Mouse (Mus musculus) neural tube, embryonic 12.5 days (tissue): ENCODE data around the gene Rsph6a. TPM values are rescaled to one million over a fixed set of nuclear protein-coding genes. Genes with fewer than 3 reads are reported as not detected.

ENCODE experiments used
- ATAC-seq: fragments of 200-750 bp; cut with Nextera tagmentation; 2 replicates; pipeline ENCODE4 v1.8.0; 2017; ENCODE audit warnings: low read depth, mild to moderate bottlenecking, moderate TSS enrichment, moderate library complexity; ENCODE audit not compliant: low FRiP score
- H3K27ac ChIP-seq: fragments of 300-500 bp; sonication (generic); 2 replicates; pipeline ENCODE4 v1.5.1; 2016
- H3K27me3 ChIP-seq: fragments of 300-500 bp; sonication (generic); replicated peaks from 2 replicates; pipeline ENCODE4 v1.6.1; 2016; ENCODE audit warnings: mild to moderate bottlenecking
- H3K36me3 ChIP-seq: fragments of 300-500 bp; sonication (generic); 2 replicates; pipeline ENCODE4 v1.6.1; 2016; ENCODE audit warnings: mild to moderate bottlenecking
- H3K4me1 ChIP-seq: fragments of 300-500 bp; sonication (generic); 2 replicates; pipeline ENCODE4 v1.6.1; 2016
- H3K4me2 ChIP-seq: fragments of 300-500 bp; sonication (generic); replicated peaks from 2 replicates; pipeline ENCODE4 v1.6.1; 2016; ENCODE audit warnings: mild to moderate bottlenecking
- H3K4me3 ChIP-seq: fragments of 300-500 bp; sonication (generic); 2 replicates; pipeline ENCODE4 v1.5.1; 2016
- H3K9ac ChIP-seq: fragments of 300-500 bp; sonication (generic); 2 replicates; pipeline ENCODE4 v1.6.1; 2016; ENCODE audit warnings: mild to moderate bottlenecking
- H3K9me3 ChIP-seq: fragments of 300-500 bp; sonication (generic); 2 replicates; pipeline ENCODE4 v1.6.1; 2016; ENCODE audit warnings: mild to moderate bottlenecking
- WGBS: fragments of 180-500 bp; shearing (Covaris S2); methylation state at CpG from one replicate; pipeline ENCODE4 v1.1.7; 2016; 5-methylcytosine and 5-hydroxymethylcytosine counted together
- polyA plus RNA-seq: library from polyadenylated mRNA; unstranded; fragments of >200 nt; fragmentation: Nextera tagmentation; extraction: Ambion mirVana; gene quantifications from 2 replicates; pipeline ENCODE4 v1.2.1, GENCODE M21; 2016

Rsph6a gene
- polyA plus RNA-seq, 1 experiment from 2014 or later: not detected

DNA sequence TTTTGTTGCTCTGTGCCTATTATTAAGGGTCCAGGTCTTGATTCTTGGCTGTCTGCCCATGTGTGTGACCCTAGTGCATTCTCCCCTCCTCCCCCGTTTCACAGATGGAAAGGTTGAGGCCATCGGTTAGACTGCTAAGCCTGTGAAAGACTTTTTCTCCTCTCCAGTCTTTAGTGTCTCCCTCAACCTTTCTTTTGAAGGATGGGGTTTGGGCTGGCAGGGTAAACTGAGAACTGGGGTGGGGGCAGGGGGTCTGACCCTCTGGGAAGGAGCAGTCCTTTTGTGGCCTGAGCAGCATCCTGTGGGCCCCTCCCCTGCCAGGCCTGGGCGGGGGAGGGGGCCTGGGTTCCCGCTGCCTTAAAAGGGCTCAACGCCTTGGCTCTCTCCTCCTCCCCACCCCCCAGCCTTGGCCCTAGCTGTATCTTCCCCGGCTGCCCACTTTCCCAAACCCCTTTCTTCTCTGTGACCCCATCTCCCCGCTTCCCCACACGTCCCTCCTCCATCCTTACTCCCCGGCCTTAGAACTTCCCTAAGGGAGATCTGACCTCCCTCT is 30.5 kb downstream of the Rsph6a start:
- no peak overlapping the region for H3K27ac ChIP-seq
- no peak overlapping the region for H3K4me3 ChIP-seq
- ATAC-seq: no peak
- WGBS: 22% methylated on average over 9 of the region's 9 CpGs
- H3K9ac ChIP-seq: peak overlapping the region; percentile 22; the same call in 1 of the 2 replicates
- H3K9me3 ChIP-seq: no peaks in the 10 kb centered on the region
- peaks cover 30% of the 10 kb centered on the region for H3K4me1 ChIP-seq
- H3K27me3 ChIP-seq: no peaks in the 10 kb centered on the region; the same call in 1 of the 2 replicates
- peaks cover 63% of the 10 kb centered on the region for H3K36me3 ChIP-seq
- no peak overlapping the region for H3K4me2 ChIP-seq

DNA sequence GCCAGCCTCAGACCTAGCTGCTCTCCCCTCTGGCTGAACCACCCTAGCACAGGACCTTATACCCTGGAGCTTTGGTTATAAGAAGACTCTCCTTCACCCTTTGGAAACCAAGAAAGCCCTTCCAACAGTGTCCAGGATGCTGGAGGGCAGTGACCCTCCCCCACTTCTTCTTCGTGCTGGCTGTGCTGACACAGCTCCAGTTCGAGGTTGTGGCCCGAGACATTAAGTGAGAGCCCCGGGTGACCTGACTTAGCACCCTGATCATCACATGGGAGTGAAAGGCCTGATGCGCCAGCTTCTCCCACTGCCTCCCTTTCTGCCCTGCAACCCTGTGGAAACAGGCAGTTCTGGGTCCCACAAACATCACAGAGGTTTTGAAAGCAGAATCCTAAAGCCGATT is 31.0 kb downstream of the Rsph6a start:
- WGBS: 7% methylated on average over 6 of the region's 6 CpGs
- Histone ChIP-seq H3K27ac (no peak overlapping the region), H3K9me3 (no peaks in the 10 kb centered on the region), H3K36me3 (peaks cover 63% of the 10 kb centered on the region), H3K9ac (peak overlapping the region; percentile 22; the same call in 1 of the 2 replicates), H3K4me3 (no peak overlapping the region), H3K27me3 (peaks cover under 1% of the 10 kb centered on the region), H3K4me1 (peaks cover 30% of the 10 kb centered on the region), H3K4me2 (peak overlapping the region; percentile 30; the same call in 1 of the 2 replicates)
- no peak for ATAC-seq

DNA sequence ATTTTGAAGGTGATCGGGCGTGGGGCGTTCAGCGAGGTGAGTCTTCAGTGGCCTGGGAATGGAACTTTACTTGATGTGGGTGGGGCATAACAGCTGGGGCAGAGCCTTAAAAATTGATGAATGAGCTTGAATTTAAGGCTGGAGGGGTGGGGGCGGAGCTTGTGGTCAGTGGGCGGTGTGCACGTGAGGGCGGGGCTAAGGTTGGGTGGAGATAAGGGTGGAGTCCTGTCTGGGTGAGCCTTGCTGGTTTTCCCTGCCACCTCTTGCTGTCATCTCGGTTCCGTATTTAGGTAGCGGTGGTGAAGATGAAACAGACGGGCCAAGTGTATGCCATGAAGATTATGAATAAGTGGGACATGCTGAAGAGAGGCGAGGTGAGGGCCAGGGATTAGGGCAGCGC is 31.6 kb downstream of the Rsph6a start:
- ATAC-seq: no peak
- Histone ChIP-seq H3K27me3 (peaks cover 6% of the 10 kb centered on the region), H3K9me3 (no peaks in the 10 kb centered on the region), H3K36me3 (peaks cover 62% of the 10 kb centered on the region), H3K4me3 (no peak overlapping the region), H3K27ac (no peak overlapping the region), H3K9ac (no peak overlapping the region), H3K4me2 (peak overlapping the region; percentile 30; the same call in 1 of the 2 replicates), H3K4me1 (peaks cover 30% of the 10 kb centered on the region)
- 10% methylated on average over 14 of the region's 14 CpGs for WGBS

DNA sequence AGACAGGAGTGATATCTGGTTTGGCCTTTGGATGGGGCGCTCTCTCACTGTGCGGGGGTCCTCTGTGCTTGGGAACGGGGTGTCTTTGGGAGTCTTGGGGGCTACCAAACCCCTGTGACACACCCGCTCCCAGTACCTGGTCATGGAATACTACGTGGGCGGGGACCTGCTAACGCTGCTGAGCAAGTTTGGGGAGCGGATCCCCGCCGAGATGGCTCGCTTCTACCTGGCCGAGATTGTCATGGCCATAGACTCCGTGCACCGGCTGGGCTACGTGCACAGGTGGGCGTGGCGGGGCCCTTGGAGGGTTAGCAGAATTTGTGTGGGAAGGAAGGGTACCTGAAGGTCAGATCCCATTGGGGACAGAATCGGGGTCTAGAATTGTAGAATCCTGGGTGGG is 32.3 kb downstream of the Rsph6a start:
- H3K36me3 ChIP-seq: peaks cover 60% of the 10 kb centered on the region
- 56% methylated on average over 18 of the region's 18 CpGs for WGBS
- peaks cover 33% of the 10 kb centered on the region for H3K4me1 ChIP-seq

DNA sequence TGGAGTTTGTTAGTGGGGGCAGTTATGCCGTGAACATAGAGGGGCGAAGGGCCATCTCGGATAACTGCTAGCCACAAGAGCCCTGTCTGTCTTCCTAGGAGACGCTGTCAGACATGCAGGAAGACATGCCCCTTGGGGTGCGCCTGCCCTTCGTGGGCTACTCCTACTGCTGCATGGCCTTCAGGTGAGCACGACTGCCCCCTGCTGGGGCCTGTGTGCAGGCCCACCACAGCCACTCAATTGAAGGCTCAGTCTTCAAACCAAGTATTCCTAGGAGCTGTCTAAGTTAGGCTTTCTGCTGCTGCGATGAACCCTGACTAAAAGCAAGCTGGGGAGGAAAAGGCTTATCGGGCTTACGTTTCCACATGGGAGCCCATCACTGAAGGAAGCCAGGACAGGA is 34.3 kb downstream of the Rsph6a start:
- Histone ChIP-seq H3K36me3 (peaks cover 45% of the 10 kb centered on the region), H3K9me3 (no peaks in the 10 kb centered on the region), H3K4me3 (no peak overlapping the region), H3K27me3 (peaks cover 16% of the 10 kb centered on the region), H3K27ac (no peak overlapping the region), H3K4me2 (no peak overlapping the region), H3K4me1 (peaks cover 45% of the 10 kb centered on the region), H3K9ac (no peak overlapping the region)
- ATAC-seq: no peak
- 45% methylated on average over 10 of the region's 10 CpGs for WGBS

More for the DNA sequence above, 32.3 kb downstream of the Rsph6a start:
- H3K4me2 ChIP-seq: no peak overlapping the region
- ATAC-seq: no peak
- no peak overlapping the region for H3K4me3 ChIP-seq
- H3K9me3 ChIP-seq: no peaks in the 10 kb centered on the region
- no peak overlapping the region for H3K9ac ChIP-seq
- H3K27ac ChIP-seq: no peak overlapping the region
- peaks cover 13% of the 10 kb centered on the region for H3K27me3 ChIP-seq

DNA sequence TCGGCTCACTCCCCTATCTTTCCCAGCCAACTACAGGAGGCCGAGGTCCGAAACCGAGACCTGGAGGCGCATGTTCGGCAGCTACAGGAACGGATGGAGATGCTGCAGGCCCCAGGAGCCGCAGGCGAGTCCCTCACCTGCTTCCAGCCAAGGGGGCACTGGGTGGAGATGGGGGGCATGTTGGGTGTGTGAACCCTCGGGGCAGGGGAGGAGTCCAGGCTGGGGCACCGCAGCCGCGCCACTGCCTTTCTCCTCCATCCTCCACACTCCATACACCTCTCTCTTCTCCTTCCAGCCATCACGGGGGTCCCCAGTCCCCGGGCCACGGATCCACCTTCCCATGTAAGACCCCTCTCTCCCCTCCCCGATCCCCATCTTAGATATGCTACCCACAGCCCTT is 37.4 kb downstream of the Rsph6a start:
- Histone ChIP-seq H3K9me3 (no peaks in the 10 kb centered on the region), H3K4me1 (peaks cover 52% of the 10 kb centered on the region), H3K9ac (peak overlapping the region; percentile 35; the same call in 1 of the 2 replicates), H3K27me3 (peaks cover 16% of the 10 kb centered on the region), H3K27ac (no peak overlapping the region), H3K36me3 (peaks cover 40% of the 10 kb centered on the region), H3K4me3 (no peak overlapping the region), H3K4me2 (peak overlapping the region; percentile 98)
- 23% methylated on average over 17 of the region's 17 CpGs for WGBS
- no peak for ATAC-seq

DNA sequence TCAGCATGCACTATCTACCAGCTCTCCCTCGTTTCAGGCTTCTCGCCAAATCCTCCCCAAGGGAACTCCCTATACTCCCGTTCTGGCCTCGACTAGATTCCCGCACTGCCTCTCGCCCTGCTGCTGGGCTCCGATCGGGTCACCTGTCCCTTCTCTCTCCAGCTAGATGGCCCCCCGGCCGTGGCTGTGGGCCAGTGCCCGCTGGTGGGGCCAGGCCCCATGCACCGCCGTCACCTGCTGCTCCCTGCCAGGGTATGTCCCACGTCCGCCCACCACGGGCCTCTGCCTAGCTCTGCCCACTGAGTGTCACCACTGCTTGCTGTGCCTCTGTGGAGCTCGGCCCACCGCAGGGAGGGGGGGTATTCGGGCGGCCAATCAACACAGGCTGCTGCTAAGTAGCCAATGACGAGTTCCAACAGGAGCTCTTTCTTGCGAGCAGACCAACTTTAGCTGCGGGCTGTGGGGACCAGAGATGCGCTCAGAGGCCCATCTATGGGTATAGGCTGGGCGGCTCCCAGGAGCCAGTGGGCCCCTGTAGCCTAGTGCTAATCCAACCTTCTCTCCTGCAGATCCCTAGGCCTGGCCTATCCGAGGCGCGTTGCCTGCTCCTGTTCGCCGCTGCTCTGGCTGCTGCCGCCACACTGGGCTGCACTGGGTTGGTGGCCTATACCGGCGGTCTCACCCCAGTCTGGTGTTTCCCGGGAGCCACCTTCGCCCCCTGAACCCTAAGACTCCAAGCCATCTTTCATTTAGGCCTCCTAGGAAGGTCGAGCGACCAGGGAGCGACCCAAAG is 38.1 kb downstream of the Rsph6a start:
- 3% methylated on average over 38 of the region's 38 CpGs for WGBS
- Histone ChIP-seq H3K36me3 (peaks cover 39% of the 10 kb centered on the region), H3K4me1 (peaks cover 59% of the 10 kb centered on the region), H3K27me3 (peaks cover 16% of the 10 kb centered on the region), H3K9me3 (no peaks in the 10 kb centered on the region), H3K9ac (peak overlapping the region; percentile 35), H3K4me3 (peak overlapping the region; percentile 66), H3K27ac (0 out of 2 replicates have a peak overlapping the region, but pooled peaks have one; percentile 2), H3K4me2 (peak overlapping the region; percentile 98)
- ATAC-seq: peak; percentile 52

DNA sequence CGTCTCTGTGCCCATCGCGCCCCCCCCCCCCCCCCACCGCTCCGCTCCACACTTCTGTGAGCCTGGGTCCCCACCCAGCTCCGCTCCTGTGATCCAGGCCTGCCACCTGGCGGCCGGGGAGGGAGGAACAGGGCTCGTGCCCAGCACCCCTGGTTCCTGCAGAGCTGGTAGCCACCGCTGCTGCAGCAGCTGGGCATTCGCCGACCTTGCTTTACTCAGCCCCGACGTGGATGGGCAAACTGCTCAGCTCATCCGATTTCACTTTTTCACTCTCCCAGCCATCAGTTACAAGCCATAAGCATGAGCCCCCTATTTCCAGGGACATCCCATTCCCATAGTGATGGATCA is 38.7 kb downstream of the Rsph6a start:
- peak overlapping the region; percentile 66 for H3K4me3 ChIP-seq
- peak; percentile 59 for ATAC-seq
- peaks cover 36% of the 10 kb centered on the region for H3K36me3 ChIP-seq
- peak overlapping the region; percentile 2; the same call in 1 of the 2 replicates for H3K27ac ChIP-seq
- under 1% methylated on average over 9 of the region's 15 CpGs for WGBS
- H3K9me3 ChIP-seq: no peaks in the 10 kb centered on the region
- H3K9ac ChIP-seq: peak overlapping the region; percentile 35
- peaks cover 59% of the 10 kb centered on the region for H3K4me1 ChIP-seq
- peaks cover 16% of the 10 kb centered on the region for H3K27me3 ChIP-seq
- H3K4me2 ChIP-seq: peak overlapping the region; percentile 98

DNA sequence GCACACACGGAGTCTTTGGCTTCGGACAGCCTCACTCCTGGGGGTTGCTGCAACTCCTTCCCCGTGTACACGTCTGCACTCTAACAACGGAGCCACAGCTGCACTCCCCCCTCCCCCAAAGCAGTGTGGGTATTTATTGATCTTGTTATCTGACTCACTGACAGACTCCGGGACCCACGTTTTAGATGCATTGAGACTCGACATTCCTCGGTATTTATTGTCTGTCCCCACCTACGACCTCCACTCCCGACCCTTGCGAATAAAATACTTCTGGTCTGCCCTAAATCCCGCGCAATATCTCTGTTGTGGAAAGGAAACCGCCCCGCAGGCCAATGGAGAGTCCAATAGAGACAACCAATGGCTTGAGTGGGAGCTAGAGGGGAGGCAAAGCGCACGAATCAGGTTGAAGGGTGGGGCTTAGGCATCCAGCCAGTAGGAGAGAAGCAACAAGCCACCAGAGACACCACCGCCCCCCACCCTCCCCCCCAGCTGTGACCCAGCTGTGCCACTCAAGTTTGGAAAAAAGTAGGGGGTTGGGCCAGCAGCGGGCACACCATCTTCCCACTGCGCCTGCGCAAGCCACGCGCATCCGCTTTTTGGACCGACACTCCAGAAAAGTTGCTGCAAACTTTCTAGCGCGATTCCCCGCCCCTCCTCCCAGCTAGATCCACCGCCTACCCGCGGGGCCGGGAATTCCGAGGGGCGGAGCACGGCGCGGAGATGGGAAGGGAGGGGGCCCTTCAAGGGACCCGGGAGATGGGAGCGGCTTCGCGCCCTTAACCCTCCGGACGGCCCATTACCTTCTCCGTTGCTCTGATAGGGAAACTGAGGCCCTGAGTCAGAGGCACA is 39.3 kb downstream of the Rsph6a start:
- peaks cover 32% of the 10 kb centered on the region for H3K36me3 ChIP-seq
- peak overlapping the region; percentile 66 for H3K4me3 ChIP-seq
- peak; percentile 83 for ATAC-seq
- peak overlapping the region; percentile 98 for H3K4me2 ChIP-seq
- no peaks in the 10 kb centered on the region for H3K9me3 ChIP-seq
- peak overlapping the region; percentile 78 for H3K9ac ChIP-seq
- H3K4me1 ChIP-seq: peaks cover 59% of the 10 kb centered on the region
- peaks cover 16% of the 10 kb centered on the region for H3K27me3 ChIP-seq
- under 1% methylated on average over 45 of the region's 45 CpGs for WGBS
- peak overlapping the region; percentile 54 for H3K27ac ChIP-seq

DNA sequence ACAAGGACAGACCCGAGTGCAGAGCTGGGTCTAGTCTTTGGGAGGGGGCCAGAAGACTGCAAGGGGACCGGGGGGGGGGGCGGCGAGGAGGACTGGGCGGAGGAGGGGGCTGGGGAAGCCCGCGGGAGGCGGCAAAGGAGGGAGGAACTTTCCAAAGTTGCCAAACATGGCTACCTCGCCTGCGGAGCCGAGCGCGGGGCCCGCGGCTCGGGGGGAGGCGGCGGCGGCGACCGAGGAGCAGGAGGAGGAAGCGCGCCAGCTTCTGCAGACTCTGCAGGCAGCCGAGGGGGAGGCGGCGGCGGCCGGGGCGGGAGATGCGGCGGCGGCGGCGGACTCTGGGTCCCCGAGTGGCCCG is 40.0 kb downstream of the Rsph6a start, which contains the start of gene Six5:
Gene Six5 (plus strand): TSS at position 124 of the 355 bp plus-strand sequence.
- H3K4me3 ChIP-seq: peak within 1 kb of the TSS; percentile 66
- H3K9ac ChIP-seq: peak within 1 kb of the TSS; percentile 78
- H3K36me3 ChIP-seq: peaks cover 32% of the 10 kb centered on the region
- WGBS: 2% methylated on average over 19 of the region's 36 CpGs
- peak within 1 kb of the TSS; percentile 98 for H3K4me2 ChIP-seq
- H3K9me3 ChIP-seq: no peaks in the 10 kb centered on the region
- H3K27me3 ChIP-seq: peaks cover 16% of the 10 kb centered on the region
- H3K27ac ChIP-seq: peak within 1 kb of the TSS; percentile 54
- H3K4me1 ChIP-seq: peaks cover 59% of the 10 kb centered on the region
- peak; percentile 0; the same call in 1 of the 2 replicates for ATAC-seq

DNA sequence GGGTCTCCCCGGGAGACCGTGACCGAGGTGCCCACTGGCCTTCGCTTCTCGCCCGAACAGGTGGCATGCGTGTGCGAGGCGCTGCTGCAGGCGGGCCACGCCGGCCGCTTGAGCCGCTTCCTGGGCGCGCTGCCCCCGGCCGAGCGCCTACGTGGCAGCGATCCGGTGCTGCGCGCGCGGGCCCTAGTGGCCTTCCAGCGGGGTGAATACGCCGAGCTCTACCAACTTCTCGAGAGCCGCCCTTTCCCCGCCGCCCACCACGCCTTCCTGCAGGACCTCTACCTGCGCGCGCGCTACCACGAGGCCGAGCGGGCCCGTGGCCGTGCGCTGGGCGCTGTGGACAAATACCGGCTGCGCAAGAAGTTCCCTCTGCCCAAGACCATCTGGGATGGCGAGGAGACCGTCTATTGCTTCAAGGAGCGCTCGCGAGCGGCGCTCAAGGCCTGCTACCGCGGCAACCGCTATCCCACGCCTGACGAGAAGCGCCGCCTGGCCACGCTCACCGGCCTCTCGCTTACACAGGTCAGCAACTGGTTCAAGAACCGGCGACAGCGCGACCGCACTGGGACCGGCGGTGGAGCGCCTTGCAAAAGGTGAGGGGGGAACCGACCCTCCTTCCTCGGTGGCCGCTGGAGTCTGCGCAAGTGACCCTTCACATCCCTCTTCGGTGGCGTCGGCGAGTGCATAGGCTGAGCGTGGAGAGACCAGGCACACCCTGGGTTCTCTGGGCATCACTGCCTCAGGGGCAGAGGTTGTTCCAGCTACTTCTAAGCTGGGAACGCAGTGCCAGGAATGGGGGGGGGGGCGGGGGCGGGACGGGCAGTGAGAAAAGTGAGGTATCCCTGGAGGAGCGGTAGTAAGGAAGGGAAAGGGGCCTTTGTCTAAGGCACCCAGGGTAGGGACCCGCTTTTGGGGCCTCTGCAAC is 40.6 kb downstream of the Rsph6a start:
- ATAC-seq: no peak
- Histone ChIP-seq H3K9me3 (no peaks in the 10 kb centered on the region), H3K27me3 (peaks cover 16% of the 10 kb centered on the region), H3K4me1 (peaks cover 59% of the 10 kb centered on the region), H3K27ac (peak overlapping the region; percentile 54), H3K9ac (peak overlapping the region; percentile 78), H3K36me3 (peaks cover 26% of the 10 kb centered on the region), H3K4me2 (peak overlapping the region; percentile 98), H3K4me3 (peak overlapping the region; percentile 66)
- under 1% methylated on average over 85 of the region's 87 CpGs for WGBS
